Mouse (Mus musculus) gastrocnemius, postnatal 36 days (tissue): ENCODE data around the gene Rad23a. TPM values are rescaled to one million over a fixed set of nuclear protein-coding genes. Genes with fewer than 3 reads are reported as not detected.
"Not testable (repeated sequence)": the region's sequence is repeated elsewhere in the genome, so short reads cannot be mapped to it uniquely, and the experiment has no call there.

Experiments
- DNase-seq, 2 experiments: peaks; one replicate each; pipeline ENCODE4 v3.0.0; 2022
- intact Hi-C: fragments of 180-260 bp; cut with DNase I; formaldehyde crosslinking; loops from one replicate; pipeline ENCODE4 v1.15.1; 2025
- total RNA-seq, 2 experiments: library from RNA; stranded (reverse); gene quantifications; 2 replicates each; pipeline ENCODE4 v1.2.3; 2021

Rad23a gene
- total RNA-seq, 2 experiments from 2014 or later = 136 to 151 TPM

- DNase-seq = no peak
- intact Hi-C loops = loop anchor here (5.0 kb wide), 1 partner anchor 57 kb away; the partner anchor contains the start of gene Klf1
These were observed 5.1 kb upstream of the Rad23a start for GRCm38 (mm10) chr8:84845355-84846093.

DNA sequence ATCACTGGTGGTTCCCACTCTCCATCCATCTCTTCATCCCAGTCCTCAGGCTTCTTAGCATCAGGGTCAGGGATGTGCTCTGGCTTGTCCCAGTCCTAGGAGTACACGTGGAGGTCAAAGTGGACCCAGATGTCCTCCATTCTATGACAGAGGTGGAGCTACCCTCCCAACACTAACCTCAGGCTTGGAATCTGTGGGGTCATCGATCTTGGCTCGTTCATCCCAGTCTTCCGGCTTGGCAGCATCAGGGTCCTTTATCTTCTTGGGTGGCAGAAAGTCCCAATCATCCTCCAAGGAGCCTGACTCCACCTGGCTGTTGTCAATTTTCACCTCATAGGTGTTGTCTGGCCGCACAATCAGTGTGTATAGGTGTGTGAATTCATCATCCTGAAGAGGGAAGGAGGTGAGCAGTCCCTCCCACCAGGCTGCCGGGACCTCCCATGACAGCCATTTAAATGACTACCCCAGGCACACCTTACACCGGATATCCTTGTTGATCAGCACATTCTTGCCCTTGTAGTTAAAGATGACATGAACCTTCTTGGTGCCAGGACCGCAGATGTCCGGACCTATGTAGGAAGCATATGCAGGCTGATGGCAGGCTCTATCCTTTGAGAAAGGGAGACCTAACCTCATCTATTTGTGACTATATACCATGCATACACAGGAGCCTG is 4.1 kb upstream of the Rad23a start:
- intact Hi-C loops = loop anchor here (5.0 kb wide), 1 partner anchor 58 kb away; the partner anchor contains the start of gene Klf1
- DNase-seq = no peak

DNA sequence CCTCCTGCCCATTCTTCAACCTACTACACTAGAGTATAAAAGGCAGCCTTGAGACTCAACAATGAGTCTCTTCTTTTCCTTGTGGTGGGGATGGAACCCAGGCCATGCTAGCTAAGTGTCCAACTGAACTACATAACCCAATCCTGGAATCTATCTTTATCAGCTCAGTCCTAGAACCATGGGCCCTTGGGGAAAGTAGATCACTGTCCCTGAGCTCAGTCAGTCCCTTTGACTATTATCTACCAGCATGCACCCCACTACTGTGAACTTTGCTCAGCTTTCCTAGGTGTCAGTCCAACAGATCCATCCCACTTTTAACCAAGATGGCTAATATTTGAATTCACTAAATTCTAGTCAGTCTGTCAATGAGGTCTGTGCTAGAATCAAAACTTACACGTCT is 1.0 kb upstream of the Rad23a start:
- intact Hi-C loops = no loop called here
- DNase-seq = no peak

DNA sequence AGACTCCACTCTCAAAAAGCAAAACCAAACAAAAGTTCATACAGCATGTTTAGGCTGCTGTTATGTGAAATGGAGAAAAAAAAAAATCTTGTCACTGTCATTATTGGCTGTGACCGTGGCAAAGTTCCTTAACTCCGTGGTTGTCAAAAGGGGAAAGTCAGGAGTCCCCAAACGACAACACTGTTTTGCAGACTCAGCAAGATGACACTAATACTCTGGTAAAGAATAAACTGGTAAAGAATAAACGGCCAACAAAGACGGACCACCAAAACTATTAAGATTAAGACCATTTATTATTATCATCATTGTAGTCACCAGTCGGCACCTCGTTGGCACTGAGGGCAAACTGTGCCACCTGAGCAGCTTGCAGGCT is 604 bp downstream of the Rad23a start:
- no peak for DNase-seq
- intact Hi-C loops = no loop called here

DNA sequence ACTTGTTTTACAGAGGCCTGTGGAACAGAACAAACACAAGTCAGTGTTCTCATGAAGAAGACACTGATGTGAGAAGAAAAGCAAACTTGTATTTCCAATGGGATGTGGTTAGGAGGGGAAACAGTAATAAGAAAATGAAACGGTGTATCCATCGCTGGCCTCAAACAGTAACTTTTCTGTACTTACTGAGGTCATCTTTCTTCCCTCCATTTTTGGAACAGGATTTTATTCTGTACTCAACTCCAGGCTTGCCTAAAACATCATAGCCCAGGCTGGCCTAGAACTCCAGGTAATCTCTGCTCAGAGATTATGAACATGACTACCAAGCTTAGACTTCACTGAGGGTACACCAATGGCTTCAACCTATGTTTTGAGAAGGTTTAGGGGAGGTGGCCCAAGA is 1.1 kb downstream of the Rad23a start:
- intact Hi-C loops = no loop called here
- DNase-seq = no peak

- no peak for DNase-seq
- intact Hi-C loops = no loop called here
These were observed 2.0 kb downstream of the Rad23a start for GRCm38 (mm10) chr8:84838513-84838912.

DNA sequence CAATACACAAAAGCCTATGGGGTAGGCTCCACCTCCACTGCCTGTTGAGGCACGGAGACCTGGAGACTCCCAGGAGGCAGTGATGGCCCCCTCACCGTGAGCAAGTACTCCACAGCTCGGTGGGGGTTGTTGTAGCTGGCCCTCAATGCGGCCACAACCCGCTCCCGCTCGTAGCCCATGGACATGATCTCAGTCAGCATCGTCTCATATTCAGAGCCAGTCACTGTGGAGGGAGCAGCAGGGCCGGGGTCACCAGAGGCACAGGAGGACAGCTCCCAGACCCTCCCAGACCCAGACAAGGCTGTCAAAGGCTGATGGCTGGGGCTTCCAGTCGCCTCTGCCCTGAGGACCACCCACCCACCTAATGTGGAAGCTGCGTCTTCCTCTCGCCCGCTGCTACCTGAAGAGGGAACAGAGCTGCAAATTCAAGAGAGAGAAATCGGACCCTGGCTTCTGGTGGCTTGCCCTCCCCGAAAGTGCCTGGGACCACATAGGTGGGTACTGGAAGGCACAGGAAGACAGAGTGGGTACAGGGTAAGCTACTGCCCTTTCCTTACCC is 2.5 kb downstream of the Rad23a start:
- DNase-seq = no peak
- intact Hi-C loops = no loop called here

- intact Hi-C loops = no loop called here
- no peak for DNase-seq
These were observed 3.1 kb downstream of the Rad23a start for GRCm38 (mm10) chr8:84837149-84837911.

GRCm38 (mm10) chr8:84834866-84835855 is 5.3 kb downstream of the Rad23a start:
- intact Hi-C loops = no loop called here
- DNase-seq = no peak

GRCm38 (mm10) chr8:84834002-84834865 is 6.2 kb downstream of the Rad23a start:
- no peak for DNase-seq
- intact Hi-C loops = no loop called here

DNA sequence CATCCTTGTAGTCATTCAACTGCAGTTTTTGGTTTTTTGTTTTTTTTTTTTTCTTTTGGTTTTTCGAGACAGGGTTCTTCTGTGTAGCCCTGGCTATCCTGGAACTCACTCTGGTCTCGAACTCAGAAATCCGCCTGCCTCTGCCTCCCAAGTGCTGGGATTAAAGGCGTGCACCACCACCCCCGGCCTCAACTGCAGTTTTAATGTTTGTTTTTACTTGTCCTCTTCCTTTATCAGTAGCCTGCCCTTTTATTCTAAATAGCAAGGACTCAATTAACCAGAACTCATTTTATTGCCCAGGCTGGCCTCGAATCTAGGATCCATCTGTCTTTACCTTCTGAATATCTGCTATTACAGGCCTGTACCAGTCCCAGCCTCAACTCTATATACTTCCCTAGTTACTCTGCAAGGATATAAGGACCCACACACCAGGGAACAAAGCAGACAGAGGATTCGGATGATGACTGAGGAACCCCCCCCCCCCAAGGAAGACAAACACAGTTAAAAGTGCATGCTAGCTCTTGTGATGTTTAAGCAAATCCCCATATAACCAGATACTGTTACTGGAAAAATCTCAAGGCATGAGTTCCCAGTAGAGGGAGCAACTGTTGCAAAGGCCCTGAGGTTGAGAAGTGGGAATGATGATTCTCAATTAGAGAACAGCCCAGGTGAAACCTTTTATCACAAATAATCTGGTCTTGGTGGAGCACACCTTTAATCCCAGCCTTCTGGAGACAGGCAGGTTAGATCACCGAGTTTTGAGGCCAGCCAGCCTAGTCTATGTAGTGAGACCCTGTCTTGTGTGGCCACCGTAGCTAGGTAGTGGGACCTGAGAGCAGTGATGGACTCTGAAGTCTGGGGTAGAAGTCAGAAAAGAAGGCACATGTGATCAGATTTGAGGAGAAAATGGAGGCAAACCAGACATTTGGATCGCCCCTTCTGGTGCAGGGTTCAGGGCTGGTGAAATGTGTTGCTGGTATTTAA is 7.4 kb downstream of the Rad23a start:
- intact Hi-C loops = no loop called here
- no peak for DNase-seq

- DNase-seq = peak; percentile 75 to 79
- intact Hi-C loops = no loop called here
These were observed 8.3 kb downstream of the Rad23a start for GRCm38 (mm10) chr8:84832034-84832717.

GRCm38 (mm10) chr8:84831490-84831889 is 9.0 kb downstream of the Rad23a start, which contains the start of gene Gadd45gip1:
TSS of gene Gadd45gip1 (plus strand) at chr8:84831522.
- DNase-seq = no peak
- intact Hi-C loops = no loop called here

DNA sequence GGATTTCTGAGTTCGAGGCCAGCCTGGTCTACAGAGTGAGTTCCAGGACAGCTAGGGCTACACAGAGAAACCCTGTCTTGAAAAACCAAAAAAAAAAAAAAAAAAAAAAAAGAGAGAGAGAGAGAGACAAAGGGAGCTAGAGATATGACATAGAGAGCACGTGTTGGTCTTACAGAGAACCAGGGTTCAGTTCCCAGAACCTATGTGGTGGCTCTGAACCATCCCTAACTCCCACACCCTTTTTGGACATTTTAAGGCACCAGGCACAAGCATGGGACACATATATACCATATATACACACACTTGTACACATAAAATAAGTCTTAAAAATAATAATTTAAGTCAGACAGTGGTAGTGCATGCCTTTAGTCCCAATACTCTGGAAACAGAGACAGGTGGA is 13.9 kb downstream of the Rad23a start:
- DNase-seq = not testable (repeated sequence)
- intact Hi-C loops = loop anchor here (10.0 kb wide), 1 partner anchor 472 kb away; no protein-coding TSS in a partner anchor

DNA sequence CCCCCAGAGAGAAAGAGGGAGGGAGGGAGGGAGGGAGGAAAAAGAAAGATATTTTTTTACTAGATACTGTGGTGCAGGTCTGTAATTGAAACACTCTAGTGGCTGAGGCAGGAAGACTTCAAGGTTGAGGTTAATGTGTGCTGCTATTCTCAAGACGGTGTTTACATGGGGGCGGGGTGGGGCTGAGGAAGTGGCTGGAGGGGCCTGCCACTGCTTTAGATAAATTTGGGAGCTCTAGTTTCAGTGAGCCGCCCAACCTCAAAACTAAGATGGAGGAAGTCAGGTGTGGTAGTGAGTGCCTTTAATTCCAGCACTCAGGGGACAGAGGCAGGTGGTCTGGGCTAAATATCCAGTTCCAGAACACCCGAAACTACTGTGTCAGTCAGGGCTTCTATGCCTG is 14.8 kb downstream of the Rad23a start:
- DNase-seq = no peak
- intact Hi-C loops = loop anchor here (10.0 kb wide), 1 partner anchor 471 kb away; no protein-coding TSS in a partner anchor

GRCm38 (mm10) chr8:84823653-84824052 is 16.8 kb downstream of the Rad23a start:
- intact Hi-C loops = loop anchor here (10.0 kb wide), 1 partner anchor 469 kb away; no protein-coding TSS in a partner anchor
- no peak for DNase-seq

- intact Hi-C loops = loop anchor here (10.0 kb wide), 1 partner anchor 468 kb away; no protein-coding TSS in a partner anchor
- DNase-seq = no peak
These were observed 17.7 kb downstream of the Rad23a start, which contains the start of gene Dand5 for GRCm38 (mm10) chr8:84822723-84823122. TSS of gene Dand5 (minus strand) at chr8:84822823.
